ENCODE assay signal across 9 mouse cellular contexts in genomic region chr10:118820901-118821300, GRCm38 (mm10). TPM values are rescaled to one million over a fixed set of nuclear protein-coding genes. Genes with fewer than 3 reads are reported as not detected.
DNase-seq lines count a peak whose midpoint lies in the region; ATAC-seq lines count a peak whose summit lies in the region.
"Had no signal": no experiment of that assay in that cellular context is flagged by ENCODE, and none has a peak within 500 bp of the region (broad histone marks: within the 10 kb centered on the region; RNA-seq: fewer than 3 reads in every experiment).

No protein-coding gene starts in this region.

- H3K27me3 ChIP-seq in forebrain, embryonic 12.5 days = no peaks in the 10 kb centered on the region
- H3K27me3 ChIP-seq in limb, embryonic 15.5 days = no peaks in the 10 kb centered on the region
- H3K27me3 ChIP-seq: liver, embryonic 15.5 days had no signal

- no peak overlapping the region for H3K4me2 ChIP-seq in forebrain, embryonic 12.5 days
- no peak overlapping the region for H3K4me2 ChIP-seq in limb, embryonic 15.5 days
- H3K4me2 ChIP-seq: liver, embryonic 15.5 days had no signal

- no peaks in the 10 kb centered on the region for H3K36me3 ChIP-seq in forebrain, embryonic 12.5 days (replicated peaks)
- H3K36me3 ChIP-seq in limb, embryonic 15.5 days = no peaks in the 10 kb centered on the region
- H3K36me3 ChIP-seq: liver, embryonic 15.5 days had no signal

- no peak for ATAC-seq in cerebellum, adult (ENCODE audit: insufficient number of reproducible peaks, low FRiP score, low TSS enrichment)
- peak; percentile 95 for ATAC-seq in forebrain, embryonic 12.5 days (ENCODE audit: low FRiP score)
- peak; percentile 69; the same call in 1 of the 2 replicates for ATAC-seq in limb, embryonic 15.5 days (ENCODE audit: insufficient number of reproducible peaks, low FRiP score, low TSS enrichment, low read depth)
- no peak for ATAC-seq in megakaryocyte progenitor cell, adult 5-6 weeks (replicated peaks; ENCODE audit: poor library complexity)

- H3K9ac ChIP-seq in forebrain, embryonic 12.5 days = no peak overlapping the region
- no peak overlapping the region for H3K9ac ChIP-seq in limb, embryonic 15.5 days
- H3K9ac ChIP-seq: liver, embryonic 15.5 days had no signal

- no peak overlapping the region for H3K27ac ChIP-seq in forebrain, embryonic 12.5 days
- H3K27ac ChIP-seq in limb, embryonic 15.5 days = no peak overlapping the region
- H3K27ac ChIP-seq: liver, embryonic 15.5 days had no signal

- H3K9me3 ChIP-seq in forebrain, embryonic 12.5 days = no peaks in the 10 kb centered on the region
- no peaks in the 10 kb centered on the region for H3K9me3 ChIP-seq in limb, embryonic 15.5 days
- H3K9me3 ChIP-seq: liver, embryonic 15.5 days had no signal

- peak; percentile 31 to 57 for DNase-seq in cerebellum, postnatal 4 days (ENCODE audit: low spot score in 2 of 2)
- peak; percentile 66 for DNase-seq in kidney, postnatal 10 days
- peak; percentile 39 for DNase-seq in ovary, postnatal 36 days (ENCODE audit: low spot score)
- DNase-seq in T-cell, adult 2 months (ENCODE audit: low spot score) = no peak

- WGBS in forebrain, embryonic 12.5 days = 51% methylated on average over 7 of the region's 7 CpGs
- 20% methylated on average over 7 of the region's 7 CpGs for WGBS in limb, embryonic 15.5 days

- no peak overlapping the region for H3K4me3 ChIP-seq in forebrain, embryonic 12.5 days (replicated peaks)
- H3K4me3 ChIP-seq in limb, embryonic 15.5 days = no peak overlapping the region
- H3K4me3 ChIP-seq: liver, embryonic 15.5 days had no signal

- H3K4me1 ChIP-seq in forebrain, embryonic 12.5 days = no peaks in the 10 kb centered on the region; the same call in 1 of the 2 replicates
- peaks cover 4% of the 10 kb centered on the region; the same call in 1 of the 2 replicates for H3K4me1 ChIP-seq in limb, embryonic 15.5 days
- H3K4me1 ChIP-seq: liver, embryonic 15.5 days had no signal

RNA-seq across cellular contexts. Expression of gene Dyrk2, which starts 49.1 kb away (rescaled TPM):
- 11.0 and 11.5 TPM in 2 replicates for polyA plus RNA-seq in forebrain, embryonic 12.5 days (2016; fragmentation: Nextera tagmentation; extraction: Ambion mirVana)
- 8.0 and 9.2 TPM in 2 replicates for polyA plus RNA-seq in limb, embryonic 15.5 days (2015; fragmentation: Nextera tagmentation; extraction: Ambion mirVana)
- 13.6 and 16.7 TPM in 2 replicates for total RNA-seq in megakaryocyte progenitor cell, adult 5-6 weeks (2015)
- 10.5 and 11.2 TPM in 2 replicates for total RNA-seq in megakaryocyte progenitor cell, adult 5-6 weeks (2017)

Comparison
In these comparisons a context has a peak if more than half of its experiments do, and no peak if none do; other contexts are left out.
1. ATAC-seq: peak in forebrain, embryonic 12.5 days (single experiment) and limb, embryonic 15.5 days (single experiment); none in cerebellum, adult (single experiment) and megakaryocyte progenitor cell, adult 5-6 weeks (single experiment).